Mouse (Mus musculus): ENCODE data around the gene Spast. TPM values are rescaled to one million over a fixed set of nuclear protein-coding genes. Genes with fewer than 3 reads are reported as not detected.

Spast gene
- polyA plus RNA-seq, 1 experiment: 9.5 TPM

GRCm38 (mm10) chr17:74424401-74425005 lies 85.7 kb downstream of the Spast start:
- no peak overlapping the region for H3K4me3 ChIP-seq (ENCODE audit: insufficient read depth, poor library complexity, severe bottlenecking)
- peaks cover 45% of the 10 kb centered on the region for H3K36me3 ChIP-seq (ENCODE audit: control insufficient read depth, insufficient read depth)
- TF ChIP-seq FOSL1 (IDR thresholded peaks at IDR 0.05; ENCODE audit: insufficient read depth, low read length, poor library complexity, severe bottlenecking) (no peak), CTCF (IDR thresholded peaks at IDR 0.05; ENCODE audit: control insufficient read depth, insufficient read depth, insufficient read length) (no peak), CEBPB (IDR thresholded peaks at IDR 0.05; ENCODE audit: low read depth) (no peak), MYOD1 (IDR thresholded peaks at IDR 0.05; ENCODE audit: control insufficient read depth, insufficient read length, low read depth) (no peak), USF1 (IDR thresholded peaks at IDR 0.05; ENCODE audit: low read depth) (no peak), MAX (IDR thresholded peaks at IDR 0.05) (no peak), MYOG (IDR thresholded peaks at IDR 0.05; ENCODE audit: control insufficient read depth, extremely low read depth, insufficient read length) (no peak)
- H3K27me3 ChIP-seq (ENCODE audit: control insufficient read depth, insufficient read depth, insufficient read length): no peaks in the 10 kb centered on the region
- no peaks in the 10 kb centered on the region for H3K79me2 ChIP-seq (ENCODE audit: control insufficient read depth, insufficient read depth)
- H3K79me3 ChIP-seq (ENCODE audit: low read depth): no peaks in the 10 kb centered on the region
- no peak overlapping the region for H3ac ChIP-seq (ENCODE audit: control insufficient read depth, insufficient read length, low read depth)

GRCm38 (mm10) chr17:74430074-74430473 lies 91.3 kb downstream of the Spast start:
- TF ChIP-seq USF1 (IDR thresholded peaks at IDR 0.05; ENCODE audit: low read depth) (no peak), CTCF (IDR thresholded peaks at IDR 0.05; ENCODE audit: control insufficient read depth, insufficient read depth, insufficient read length) (no peak), MYOG (IDR thresholded peaks at IDR 0.05; ENCODE audit: control insufficient read depth, extremely low read depth, insufficient read length) (no peak), FOSL1 (IDR thresholded peaks at IDR 0.05; ENCODE audit: insufficient read depth, low read length, poor library complexity, severe bottlenecking) (no peak), CEBPB (IDR thresholded peaks at IDR 0.05; ENCODE audit: low read depth) (no peak), MYOD1 (IDR thresholded peaks at IDR 0.05; ENCODE audit: control insufficient read depth, insufficient read length, low read depth) (no peak), MAX (IDR thresholded peaks at IDR 0.05) (no peak)
- Histone ChIP-seq H3K79me2 (ENCODE audit: control insufficient read depth, insufficient read depth) (no peaks in the 10 kb centered on the region), H3K79me3 (ENCODE audit: low read depth) (no peaks in the 10 kb centered on the region), H3K4me3 (ENCODE audit: insufficient read depth, poor library complexity, severe bottlenecking) (no peak overlapping the region), H3K36me3 (ENCODE audit: control insufficient read depth, insufficient read depth) (peaks cover 4% of the 10 kb centered on the region), H3ac (ENCODE audit: control insufficient read depth, insufficient read length, low read depth) (no peak overlapping the region), H3K27me3 (ENCODE audit: control insufficient read depth, insufficient read depth, insufficient read length) (no peaks in the 10 kb centered on the region)

- no peaks in the 10 kb centered on the region for H3K79me2 ChIP-seq (ENCODE audit: control insufficient read depth, insufficient read depth)
- no peaks in the 10 kb centered on the region for H3K79me3 ChIP-seq (ENCODE audit: low read depth)
- no peak overlapping the region for H3ac ChIP-seq (ENCODE audit: control insufficient read depth, insufficient read length, low read depth)
- H3K4me3 ChIP-seq (ENCODE audit: insufficient read depth, poor library complexity, severe bottlenecking): no peak overlapping the region
- no peaks in the 10 kb centered on the region for H3K27me3 ChIP-seq (ENCODE audit: control insufficient read depth, insufficient read depth, insufficient read length)
- TF ChIP-seq MAX (IDR thresholded peaks at IDR 0.05) (no peak), CEBPB (IDR thresholded peaks at IDR 0.05; ENCODE audit: low read depth) (no peak), FOSL1 (IDR thresholded peaks at IDR 0.05; ENCODE audit: insufficient read depth, low read length, poor library complexity, severe bottlenecking) (no peak), MYOD1 (IDR thresholded peaks at IDR 0.05; ENCODE audit: control insufficient read depth, insufficient read length, low read depth) (no peak), MYOG (IDR thresholded peaks at IDR 0.05; ENCODE audit: control insufficient read depth, extremely low read depth, insufficient read length) (no peak), USF1 (IDR thresholded peaks at IDR 0.05; ENCODE audit: low read depth) (no peak), CTCF (IDR thresholded peaks at IDR 0.05; ENCODE audit: control insufficient read depth, insufficient read depth, insufficient read length) (no peak)
- no peaks in the 10 kb centered on the region for H3K36me3 ChIP-seq (ENCODE audit: control insufficient read depth, insufficient read depth)
Measured at GRCm38 (mm10) chr17:74431481-74431880, 92.7 kb downstream of the Spast start.

- Histone ChIP-seq H3K27me3 (ENCODE audit: control insufficient read depth, insufficient read depth, insufficient read length) (no peaks in the 10 kb centered on the region), H3K79me2 (ENCODE audit: control insufficient read depth, insufficient read depth) (no peaks in the 10 kb centered on the region), H3K4me3 (ENCODE audit: insufficient read depth, poor library complexity, severe bottlenecking) (no peak overlapping the region), H3ac (ENCODE audit: control insufficient read depth, insufficient read length, low read depth) (no peak overlapping the region), H3K36me3 (ENCODE audit: control insufficient read depth, insufficient read depth) (no peaks in the 10 kb centered on the region), H3K79me3 (ENCODE audit: low read depth) (no peaks in the 10 kb centered on the region)
- TF ChIP-seq MYOG (IDR thresholded peaks at IDR 0.05; ENCODE audit: control insufficient read depth, extremely low read depth, insufficient read length) (no peak), MYOD1 (IDR thresholded peaks at IDR 0.05; ENCODE audit: control insufficient read depth, insufficient read length, low read depth) (no peak)
Measured at GRCm38 (mm10) chr17:74432631-74433030, 93.8 kb downstream of the Spast start.

- no peaks in the 10 kb centered on the region for H3K27me3 ChIP-seq (ENCODE audit: control insufficient read depth, insufficient read depth, insufficient read length)
- no peaks in the 10 kb centered on the region for H3K79me2 ChIP-seq (ENCODE audit: control insufficient read depth, insufficient read depth)
Measured at GRCm38 (mm10) chr17:74437762-74438161, 99.0 kb downstream of the Spast start.

GRCm38 (mm10) chr17:74440486-74440885 lies 101.7 kb downstream of the Spast start:
- peaks cover 5% of the 10 kb centered on the region for H3K27me3 ChIP-seq (ENCODE audit: control insufficient read depth, insufficient read depth, insufficient read length)
- TF ChIP-seq USF1 (IDR thresholded peaks at IDR 0.05; ENCODE audit: low read depth) (no peak), MYOD1 (IDR thresholded peaks at IDR 0.05; ENCODE audit: control insufficient read depth, insufficient read length, low read depth) (no peak), CEBPB (IDR thresholded peaks at IDR 0.05; ENCODE audit: low read depth) (no peak), FOSL1 (IDR thresholded peaks at IDR 0.05; ENCODE audit: insufficient read depth, low read length, poor library complexity, severe bottlenecking) (no peak), MAX (IDR thresholded peaks at IDR 0.05) (no peak), CTCF (IDR thresholded peaks at IDR 0.05; ENCODE audit: control insufficient read depth, insufficient read depth, insufficient read length) (no peak), MYOG (IDR thresholded peaks at IDR 0.05; ENCODE audit: control insufficient read depth, extremely low read depth, insufficient read length) (no peak)
- H3K36me3 ChIP-seq (ENCODE audit: control insufficient read depth, insufficient read depth): no peaks in the 10 kb centered on the region
- H3K4me3 ChIP-seq (ENCODE audit: insufficient read depth, poor library complexity, severe bottlenecking): no peak overlapping the region
- no peaks in the 10 kb centered on the region for H3K79me3 ChIP-seq (ENCODE audit: low read depth)
- H3K79me2 ChIP-seq (ENCODE audit: control insufficient read depth, insufficient read depth): no peaks in the 10 kb centered on the region
- H3ac ChIP-seq (ENCODE audit: control insufficient read depth, insufficient read length, low read depth): no peak overlapping the region

More at GRCm38 (mm10) chr17:74437762-74438161, 99.0 kb downstream of the Spast start:
- H3K36me3 ChIP-seq (ENCODE audit: control insufficient read depth, insufficient read depth): no peaks in the 10 kb centered on the region
- TF ChIP-seq MYOD1 (IDR thresholded peaks at IDR 0.05; ENCODE audit: control insufficient read depth, insufficient read length, low read depth) (no peak), USF1 (IDR thresholded peaks at IDR 0.05; ENCODE audit: low read depth) (no peak), FOSL1 (IDR thresholded peaks at IDR 0.05; ENCODE audit: insufficient read depth, low read length, poor library complexity, severe bottlenecking) (no peak), MAX (IDR thresholded peaks at IDR 0.05) (no peak), CEBPB (IDR thresholded peaks at IDR 0.05; ENCODE audit: low read depth) (no peak), MYOG (IDR thresholded peaks at IDR 0.05; ENCODE audit: control insufficient read depth, extremely low read depth, insufficient read length) (no peak), CTCF (IDR thresholded peaks at IDR 0.05; ENCODE audit: control insufficient read depth, insufficient read depth, insufficient read length) (no peak)
- no peak overlapping the region for H3ac ChIP-seq (ENCODE audit: control insufficient read depth, insufficient read length, low read depth)
- no peak overlapping the region for H3K4me3 ChIP-seq (ENCODE audit: insufficient read depth, poor library complexity, severe bottlenecking)
- no peaks in the 10 kb centered on the region for H3K79me3 ChIP-seq (ENCODE audit: low read depth)
